Mouse (Mus musculus) testis, postnatal 10 days (tissue): ENCODE measurements around the gene Upp2.
A peak's percentile ranks its signal among the peaks of the same experiment; 100 is the strongest.

Source experiments
- DNase-seq: peaks from one replicate; pipeline ENCODE4 v3.0.0; 2021; ENCODE audit warnings: low spot score

Upp2 gene

DNA sequence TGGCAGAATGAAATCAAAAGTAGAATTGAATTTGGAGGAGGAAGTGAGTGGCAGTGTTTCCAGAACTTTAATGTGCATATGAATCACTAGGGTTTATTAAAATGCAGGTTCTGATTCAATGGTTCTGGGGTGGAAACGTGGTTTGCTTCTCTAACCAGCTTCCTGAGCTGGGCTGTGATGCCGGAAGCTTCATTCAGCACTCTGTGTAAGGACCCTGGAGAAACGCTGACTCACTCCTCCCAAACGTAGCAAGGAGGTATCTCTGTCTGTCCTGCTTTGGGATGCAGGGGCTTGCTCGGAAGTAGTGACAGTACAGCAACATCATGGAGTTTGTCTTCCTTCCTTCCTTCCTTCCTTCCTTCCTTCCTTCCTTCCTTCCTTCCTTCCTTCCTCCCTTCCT is 192.6 kb downstream of the Upp2 start:
- no peak for DNase-seq

DNA sequence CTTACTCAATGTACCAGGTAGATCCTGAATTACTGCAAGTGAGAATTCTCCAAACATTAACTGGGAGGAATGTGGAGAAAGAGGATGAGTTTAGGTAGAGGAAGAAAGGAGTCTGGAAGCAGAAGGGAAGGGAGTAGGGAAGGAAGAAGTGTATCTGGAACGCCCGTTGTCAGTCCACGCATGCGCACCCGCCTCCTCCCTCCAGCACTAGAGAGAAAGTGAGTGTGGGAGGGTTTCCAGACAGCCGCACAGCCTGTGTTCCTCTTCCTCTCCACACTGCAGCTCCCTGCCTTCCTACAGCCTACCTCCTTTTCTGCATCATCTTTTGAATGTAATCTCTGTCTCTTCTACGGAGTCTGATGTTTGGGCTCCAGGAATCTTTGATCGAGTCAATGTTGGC is 198.0 kb downstream of the Upp2 start:
- DNase-seq: no peak

DNA sequence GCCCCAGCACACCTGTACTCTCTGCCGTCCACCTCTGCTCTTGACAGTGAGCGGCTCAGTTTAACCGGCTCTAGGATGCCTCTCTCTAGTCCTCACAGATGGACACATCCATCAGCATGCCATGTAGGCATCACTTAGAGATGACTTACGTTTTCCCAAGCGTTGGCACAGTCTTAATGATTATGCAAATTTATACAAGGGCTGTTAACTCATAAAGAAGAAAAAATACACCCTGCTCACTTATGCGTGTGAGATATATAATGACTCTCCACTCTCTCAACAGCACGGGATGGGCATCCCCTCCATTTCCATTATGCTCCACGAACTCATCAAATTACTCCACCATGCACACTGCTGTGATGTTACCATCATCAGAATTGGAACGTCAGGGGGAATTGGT is 206.7 kb downstream of the Upp2 start:
- DNase-seq: no peak

DNA sequence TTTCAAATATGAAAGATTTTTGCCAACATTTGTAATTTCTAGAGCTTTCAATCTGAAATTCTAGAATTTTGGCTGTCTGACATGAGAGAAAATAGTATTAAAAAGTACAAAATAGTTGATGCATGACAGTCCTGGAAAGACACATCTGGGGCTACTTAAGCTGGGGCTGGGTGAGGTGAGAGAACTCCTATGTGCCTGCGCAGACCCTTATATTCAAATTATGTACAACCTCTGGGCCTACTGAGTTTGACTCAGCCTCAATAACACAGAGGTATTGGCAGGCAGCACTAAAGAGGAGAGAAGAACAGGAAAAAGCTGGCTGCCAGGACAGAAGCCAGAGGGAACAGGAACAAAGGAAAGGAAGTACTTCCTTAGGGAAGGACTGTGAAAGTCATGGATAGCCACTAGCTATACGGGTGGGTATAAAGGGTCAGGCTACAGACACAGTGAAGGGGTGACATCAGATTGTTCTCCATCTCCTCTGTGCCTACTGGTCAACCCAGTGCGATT is 211.9 kb downstream of the Upp2 start:
- DNase-seq: no peak

DNA sequence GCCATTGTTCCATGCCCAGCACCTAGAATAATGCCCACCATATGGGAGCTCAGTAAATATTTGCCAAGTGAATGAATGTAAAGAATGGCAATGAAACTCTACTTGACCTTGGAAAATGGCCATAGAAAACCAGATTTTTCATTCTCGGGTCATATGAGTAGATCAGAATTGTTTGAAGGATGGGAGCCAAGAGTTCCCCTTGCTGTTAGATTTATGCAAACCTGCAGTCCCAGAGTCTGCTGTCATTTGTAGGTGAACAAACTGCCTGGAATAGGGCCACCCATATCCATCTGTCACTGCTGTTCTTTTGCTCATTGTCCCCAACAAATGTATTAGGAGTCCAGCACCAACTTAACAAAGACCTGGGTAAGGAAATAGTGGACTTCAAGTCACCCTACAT is 216.4 kb downstream of the Upp2 start:
- no peak for DNase-seq

DNA sequence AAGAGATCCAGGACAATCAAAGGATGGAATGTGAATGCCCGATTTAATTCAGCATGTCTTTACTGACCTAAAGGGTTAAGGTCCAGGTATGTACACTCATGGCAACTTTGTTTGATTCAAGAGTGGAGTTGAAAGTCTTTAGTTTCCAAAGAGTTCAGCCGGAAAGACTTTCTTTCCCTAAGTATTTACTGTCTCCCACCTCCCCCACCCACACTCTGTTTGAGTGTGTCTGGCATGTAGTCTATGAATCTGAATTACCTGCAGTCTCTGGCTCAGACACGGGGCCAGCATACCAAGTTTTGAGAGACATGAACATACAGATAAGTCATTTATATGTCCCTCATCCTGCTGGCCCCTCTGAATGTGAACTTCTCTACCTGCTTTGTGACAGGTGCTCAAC is 219.1 kb downstream of the Upp2 start:
- no peak for DNase-seq

DNA sequence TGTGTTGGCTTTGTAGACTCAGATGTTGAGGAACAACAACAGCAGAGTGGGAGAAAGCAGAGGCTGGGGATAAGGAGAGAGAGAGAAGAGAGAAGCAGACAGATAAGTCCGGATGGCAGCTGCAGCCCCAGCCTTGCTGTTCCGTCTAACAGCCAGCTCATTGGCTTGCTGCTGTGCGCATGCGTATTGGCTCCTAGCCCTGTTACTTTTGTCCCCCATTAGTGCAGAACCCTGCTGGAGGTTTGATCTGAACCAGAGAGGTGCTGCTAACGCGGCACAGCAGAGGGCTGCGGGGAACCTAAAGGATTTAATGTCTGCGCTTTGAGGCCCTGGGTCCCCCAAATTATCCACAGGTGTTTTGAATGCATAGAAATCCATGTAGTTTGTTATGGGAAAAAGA is 219.6 kb downstream of the Upp2 start:
- peak; percentile 44 for DNase-seq

DNA sequence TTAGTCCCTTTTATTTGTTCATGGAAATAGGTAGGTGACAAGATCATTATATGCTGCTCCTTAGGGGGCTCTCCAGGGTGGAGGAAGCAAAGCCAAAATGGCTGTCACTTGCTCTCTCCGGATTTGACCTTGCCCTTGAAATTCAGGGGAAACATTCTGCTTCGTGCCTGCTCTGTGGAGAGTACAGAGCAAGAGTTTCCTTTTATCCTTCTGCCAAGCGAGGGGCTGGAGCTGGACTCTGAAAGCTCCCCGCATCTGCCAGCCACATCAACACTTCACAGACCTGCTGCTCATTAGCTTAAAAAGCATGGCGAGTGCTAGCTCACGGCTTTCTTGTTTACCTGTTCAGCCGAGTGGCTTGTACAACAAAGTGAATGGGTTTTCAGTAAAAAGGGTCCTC is 220.3 kb downstream of the Upp2 start:
- DNase-seq: no peak

DNA sequence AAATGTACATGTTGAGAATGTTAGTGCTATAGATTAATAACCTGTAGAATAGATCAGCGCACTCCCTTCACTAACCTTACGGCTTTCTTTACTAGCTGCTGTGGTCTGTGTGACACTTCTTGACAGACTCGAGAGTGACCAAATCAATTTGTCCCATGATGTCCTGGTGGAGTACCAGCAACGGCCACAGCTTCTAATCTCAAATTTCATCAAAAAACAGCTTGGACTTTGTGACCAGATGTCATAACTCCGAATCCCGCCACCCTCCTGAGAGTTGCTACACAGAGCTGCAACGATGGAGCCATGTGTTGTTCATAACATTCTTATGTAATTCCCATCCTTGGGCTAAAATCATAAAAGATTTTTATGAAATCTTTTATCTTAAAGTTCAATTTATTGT is 222.8 kb downstream of the Upp2 start:
- no peak for DNase-seq

DNA sequence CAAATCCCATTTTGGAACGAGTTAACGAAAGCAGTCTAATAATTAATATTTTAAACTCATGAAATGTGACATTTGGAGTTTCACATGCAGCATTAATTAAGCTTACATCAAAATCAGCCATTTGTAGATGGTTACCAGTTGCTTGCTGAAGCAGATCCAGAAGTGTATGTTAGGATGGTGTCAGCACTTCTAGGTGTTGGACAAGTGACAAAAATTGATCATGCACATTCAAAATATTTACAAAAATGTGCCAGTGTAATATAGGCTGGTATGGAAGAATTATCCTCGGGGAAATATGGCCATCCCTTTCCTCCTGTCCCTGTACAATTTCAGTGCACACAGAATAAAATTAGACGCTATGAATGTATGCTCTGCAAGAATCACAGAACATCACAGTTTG is 223.3 kb downstream of the Upp2 start:
- DNase-seq: no peak

DNA sequence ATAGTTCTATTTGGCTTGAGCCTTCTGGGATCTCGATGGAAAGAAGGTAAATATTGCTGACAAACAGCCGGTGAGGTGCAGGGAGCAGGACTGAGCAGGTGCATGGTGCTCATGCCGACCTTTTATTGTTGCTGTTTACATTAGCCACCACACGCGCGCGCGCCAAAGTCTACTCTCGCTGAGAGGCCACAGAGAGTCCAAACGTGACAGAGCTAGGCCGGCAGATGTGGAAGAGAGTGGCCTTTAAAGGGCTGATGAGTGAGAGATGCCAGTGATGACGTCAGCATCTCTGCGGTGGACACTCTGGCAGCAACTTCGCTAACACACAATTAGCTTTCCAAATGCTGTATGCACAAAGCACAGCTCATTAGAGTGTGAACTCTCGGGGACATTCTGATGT is 227.4 kb downstream of the Upp2 start:
- DNase-seq: no peak

DNA sequence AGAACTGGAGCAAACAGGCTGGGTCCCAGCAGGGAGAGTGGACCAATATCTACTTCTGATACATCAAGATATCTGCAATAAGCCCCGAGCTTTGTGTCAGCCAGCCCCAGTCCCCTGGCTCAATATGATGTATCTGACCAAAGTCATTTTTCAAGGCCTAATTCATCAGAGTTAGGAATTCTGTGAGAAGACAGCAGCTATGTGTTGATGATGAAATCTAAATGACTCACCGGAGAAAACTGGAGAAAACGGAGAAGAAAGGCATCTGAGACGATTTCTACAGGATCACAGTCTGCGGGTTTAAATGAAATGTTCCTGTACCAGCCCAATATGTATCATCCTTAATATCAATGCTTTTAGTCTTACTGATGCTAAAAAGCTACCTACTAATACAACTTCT is 228.3 kb downstream of the Upp2 start:
- no peak for DNase-seq

DNA sequence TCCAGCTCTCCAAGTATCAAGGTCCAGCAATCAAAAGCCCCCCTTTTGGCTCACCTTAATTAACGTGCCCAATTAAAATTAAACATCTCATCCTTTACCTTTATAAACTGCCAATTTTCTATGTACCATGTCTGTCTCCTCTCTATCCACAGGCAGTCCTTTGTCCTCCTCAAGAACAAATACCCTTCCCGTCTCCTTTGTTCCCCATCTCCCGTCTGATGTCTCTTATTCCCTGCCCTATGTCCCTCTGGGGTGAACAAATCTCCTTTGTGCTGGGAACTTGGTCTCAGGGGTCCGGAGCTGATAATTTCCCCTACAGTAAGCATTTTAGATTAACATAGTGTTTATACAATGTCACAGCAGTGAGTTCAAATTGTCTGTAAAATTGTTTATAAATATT is 230.4 kb downstream of the Upp2 start:
- DNase-seq: no peak

DNA sequence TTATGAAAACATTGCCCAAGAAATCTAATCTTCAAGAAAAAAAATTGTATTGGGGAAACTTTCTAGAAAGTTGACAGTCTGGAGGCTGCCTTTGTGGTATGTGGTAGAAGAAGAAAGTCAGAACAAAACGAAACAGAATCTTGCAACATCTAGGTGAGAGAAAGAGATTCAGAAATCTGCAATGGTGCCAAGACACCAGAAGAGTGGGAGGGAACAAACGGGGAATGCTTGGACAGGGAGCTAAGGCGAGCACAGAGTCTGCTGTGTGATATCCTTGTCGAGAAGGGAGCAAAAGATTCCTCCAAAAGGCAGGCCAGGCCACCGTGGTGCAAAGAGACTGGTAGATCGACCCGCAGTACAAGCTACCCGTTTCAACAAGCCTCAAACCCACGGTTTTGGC is 232.0 kb downstream of the Upp2 start:
- DNase-seq: no peak

DNA sequence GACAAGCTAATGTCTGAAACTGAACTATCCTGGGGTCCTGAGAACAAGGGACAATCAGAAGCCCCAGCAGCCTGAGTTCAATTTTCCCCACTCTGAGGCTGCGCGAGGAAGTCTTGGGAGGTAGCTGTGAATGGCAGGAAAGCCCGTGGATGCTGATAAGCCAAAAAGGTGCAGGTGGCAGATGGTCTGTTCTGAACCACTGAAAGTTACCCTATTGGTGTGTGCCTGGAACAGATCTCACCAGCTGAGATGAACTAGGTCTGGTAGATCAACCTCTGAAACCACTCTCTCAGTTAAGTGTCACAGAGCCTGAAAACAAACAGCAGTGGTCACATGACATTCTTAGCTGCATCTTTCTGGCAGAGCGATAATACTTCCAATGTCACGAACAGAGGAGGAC is 232.5 kb downstream of the Upp2 start:
- no peak for DNase-seq

DNA sequence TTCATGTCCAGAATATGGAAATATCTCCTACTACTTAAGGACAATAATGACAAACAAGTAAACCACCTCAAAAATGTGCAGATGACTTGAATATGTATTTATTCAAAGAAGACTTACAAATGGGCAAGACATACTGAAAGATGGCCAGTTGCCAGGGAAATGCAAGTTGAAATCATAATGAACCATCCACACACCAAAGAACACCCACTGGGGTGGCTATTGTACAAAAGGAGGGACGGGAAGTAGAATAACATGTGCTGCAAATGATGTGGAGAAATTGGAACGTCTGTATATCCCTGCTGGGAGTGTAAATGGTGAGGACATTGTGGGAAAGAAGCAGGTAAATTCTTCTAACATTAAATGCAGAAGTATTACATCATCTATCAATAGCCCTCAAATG is 245.8 kb downstream of the Upp2 start:
- no peak for DNase-seq

DNA sequence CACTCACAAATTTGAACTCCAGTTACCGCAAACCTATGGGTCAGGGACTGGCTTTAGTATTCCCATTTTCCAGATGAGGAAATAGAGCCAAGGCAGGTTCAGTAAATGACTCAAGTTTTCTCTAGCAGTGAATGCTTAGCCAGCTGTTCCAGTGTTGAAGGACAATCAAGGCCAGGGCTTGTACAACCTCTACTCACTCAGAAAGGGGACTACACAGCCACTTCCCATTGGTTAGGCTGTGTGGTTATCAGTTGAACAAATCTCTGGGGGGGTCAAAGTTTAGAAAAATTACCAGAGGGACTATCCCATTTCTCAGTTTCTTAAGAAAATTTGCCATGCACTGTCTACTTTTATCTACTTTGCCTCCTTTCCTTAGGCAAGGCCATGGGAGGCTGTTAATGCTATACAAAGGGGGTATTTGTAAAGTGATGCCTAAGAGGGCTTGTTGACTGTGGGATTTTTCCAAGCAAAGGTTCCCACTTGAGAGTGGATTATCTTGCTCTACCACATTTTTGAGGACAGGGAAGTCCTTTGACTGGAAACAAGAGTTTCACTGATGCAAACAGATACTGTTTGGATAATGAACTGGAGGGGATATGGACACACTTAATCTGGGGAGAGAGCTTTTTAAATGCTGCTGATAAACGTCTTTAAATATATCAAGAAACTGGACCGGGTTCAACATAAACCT is 262.0 kb downstream of the Upp2 start:
- no peak for DNase-seq

DNA sequence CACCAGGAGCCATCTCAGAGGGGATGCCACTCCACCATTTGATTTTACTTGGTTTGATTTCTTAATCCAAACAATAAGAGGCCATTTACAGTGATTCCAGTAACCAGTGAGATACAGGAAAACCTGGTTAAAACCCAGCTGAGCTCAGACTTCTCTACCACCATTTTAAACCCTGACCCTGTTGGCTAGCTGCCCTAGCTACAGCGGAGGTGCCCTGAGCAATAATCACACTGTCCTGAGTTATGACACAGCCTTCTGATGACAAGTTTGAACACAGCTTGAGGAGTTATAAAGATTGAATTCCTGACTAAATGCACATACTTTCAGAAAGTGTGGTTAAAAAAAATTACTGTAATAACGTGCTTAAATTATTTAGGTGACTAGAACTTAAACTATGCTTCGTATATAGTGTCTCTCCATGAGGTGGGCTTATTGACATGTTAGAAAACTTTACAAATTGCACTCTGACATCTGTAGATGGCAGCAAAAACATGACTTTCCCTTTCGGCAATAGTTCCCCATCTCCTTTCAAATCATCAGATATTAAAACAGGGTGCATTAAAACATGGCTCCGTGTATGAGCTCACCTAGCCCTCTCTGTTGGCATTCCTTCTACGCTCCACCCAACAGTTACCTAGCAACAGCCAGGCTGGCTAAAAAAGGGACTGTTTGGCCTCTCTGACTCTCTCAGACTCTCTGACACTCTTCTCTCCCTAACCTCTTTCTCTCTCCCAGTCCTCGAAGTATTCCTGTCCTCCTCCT is 263.1 kb downstream of the Upp2 start:
- no peak for DNase-seq

DNA sequence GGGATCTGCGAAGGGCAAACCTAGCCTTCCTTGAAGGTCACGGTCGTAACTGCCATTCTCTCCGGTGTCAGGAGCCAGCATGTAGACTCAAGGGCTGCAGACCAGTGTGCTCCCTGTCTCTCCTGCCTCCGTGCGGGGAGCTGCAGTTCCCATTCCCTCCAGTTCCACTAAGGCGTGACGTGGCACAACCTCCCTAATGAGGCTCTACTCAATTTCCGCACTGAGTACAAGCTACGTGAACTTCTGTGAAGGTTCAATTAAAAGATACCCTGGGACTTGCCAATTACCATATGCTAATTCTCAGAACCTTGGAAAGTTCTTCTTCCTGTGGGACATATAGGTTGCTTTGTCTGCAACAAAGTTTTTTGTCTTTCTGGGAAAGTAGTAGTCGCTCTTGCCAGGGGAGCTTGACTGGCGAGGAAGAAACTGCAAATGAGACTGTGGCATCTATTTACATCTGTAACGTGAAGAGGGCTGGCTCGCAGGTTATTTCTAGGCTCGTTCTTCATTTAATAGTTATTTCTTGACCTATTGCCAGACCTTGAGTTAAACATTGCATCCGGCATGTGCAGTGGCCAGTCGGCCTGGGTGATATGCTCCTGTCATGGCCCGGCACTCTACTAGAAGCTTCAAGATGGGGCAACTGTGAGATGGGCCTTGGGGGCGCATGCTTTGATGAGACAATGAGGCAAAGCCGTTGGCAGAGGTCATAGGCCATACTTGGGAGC is 265.3 kb downstream of the Upp2 start:
- no peak for DNase-seq

DNA sequence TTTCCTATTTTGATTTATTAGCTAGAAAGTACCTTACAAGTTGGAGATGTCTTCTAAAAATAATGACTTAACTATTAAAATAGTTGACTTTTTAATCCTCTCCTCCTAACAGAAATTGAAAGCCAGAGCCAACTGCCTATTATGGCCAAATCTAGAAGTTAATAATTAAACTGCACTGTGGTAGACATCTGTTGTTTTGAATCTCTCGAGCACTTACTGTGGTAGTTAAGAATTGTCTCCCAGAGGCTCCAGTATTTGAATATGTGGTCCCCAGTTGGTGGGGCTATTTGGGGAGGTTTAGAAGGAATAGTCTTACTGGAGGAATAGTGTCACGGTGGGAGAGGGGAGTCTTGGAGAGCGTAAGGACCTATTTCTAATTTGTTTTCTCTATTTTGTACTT is 273.9 kb downstream of the Upp2 start:
- no peak for DNase-seq

DNA sequence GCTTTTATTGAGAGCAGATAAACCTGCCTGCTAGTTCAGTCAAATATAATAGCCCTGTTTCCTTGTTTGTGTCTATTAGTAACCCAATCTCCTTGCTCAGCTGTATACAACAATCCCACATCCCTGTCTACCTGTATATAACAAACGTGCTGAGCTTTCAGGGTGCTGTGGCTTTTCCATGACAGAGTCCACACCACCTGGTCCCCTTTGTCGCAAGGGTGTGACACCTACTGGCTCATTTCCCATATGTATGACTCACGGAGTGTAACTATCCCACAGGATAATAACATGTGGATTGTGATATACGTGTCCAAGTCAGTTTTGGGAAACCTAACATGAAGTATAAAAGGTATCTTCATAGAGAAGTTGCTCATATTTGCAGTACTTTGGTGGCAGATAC is 275.3 kb downstream of the Upp2 start:
- no peak for DNase-seq
